Mouse (Mus musculus) neural tube, embryonic 12.5 days (tissue): ENCODE measurements around the gene Plcxd2. TPM values are rescaled to one million over a fixed set of nuclear protein-coding genes. Genes with fewer than 3 reads are reported as not detected.

Experiments
- ATAC-seq: fragments of 200-750 bp; cut with Nextera tagmentation; 2 replicates; pipeline ENCODE4 v1.8.0; 2017; ENCODE audit warnings: low read depth, mild to moderate bottlenecking, moderate TSS enrichment, moderate library complexity; ENCODE audit not compliant: low FRiP score
- H3K27ac ChIP-seq: fragments of 300-500 bp; sonication (generic); 2 replicates; pipeline ENCODE4 v1.5.1; 2016
- H3K27me3 ChIP-seq: fragments of 300-500 bp; sonication (generic); replicated peaks from 2 replicates; pipeline ENCODE4 v1.6.1; 2016; ENCODE audit warnings: mild to moderate bottlenecking
- H3K36me3 ChIP-seq: fragments of 300-500 bp; sonication (generic); 2 replicates; pipeline ENCODE4 v1.6.1; 2016; ENCODE audit warnings: mild to moderate bottlenecking
- H3K4me1 ChIP-seq: fragments of 300-500 bp; sonication (generic); 2 replicates; pipeline ENCODE4 v1.6.1; 2016
- H3K4me2 ChIP-seq: fragments of 300-500 bp; sonication (generic); replicated peaks from 2 replicates; pipeline ENCODE4 v1.6.1; 2016; ENCODE audit warnings: mild to moderate bottlenecking
- H3K4me3 ChIP-seq: fragments of 300-500 bp; sonication (generic); 2 replicates; pipeline ENCODE4 v1.5.1; 2016
- H3K9ac ChIP-seq: fragments of 300-500 bp; sonication (generic); 2 replicates; pipeline ENCODE4 v1.6.1; 2016; ENCODE audit warnings: mild to moderate bottlenecking
- H3K9me3 ChIP-seq: fragments of 300-500 bp; sonication (generic); 2 replicates; pipeline ENCODE4 v1.6.1; 2016; ENCODE audit warnings: mild to moderate bottlenecking
- WGBS: fragments of 180-500 bp; shearing (Covaris S2); methylation state at CpG from one replicate; pipeline ENCODE4 v1.1.7; 2016; 5-methylcytosine and 5-hydroxymethylcytosine counted together
- polyA plus RNA-seq: library from polyadenylated mRNA; unstranded; fragments of >200 nt; fragmentation: Nextera tagmentation; extraction: Ambion mirVana; gene quantifications from 2 replicates; pipeline ENCODE4 v1.2.1, GENCODE M21; 2016

The Plcxd2 gene
- polyA plus RNA-seq, 1 experiment from 2014 or later = 6.8 TPM

GRCm38 (mm10) chr16:46009717-46010116 lies 301 bp downstream of the Plcxd2 start:
- H3K27me3 ChIP-seq = no peaks in the 10 kb centered on the region
- under 1% methylated on average over 13 of the region's 13 CpGs for WGBS
- no peaks in the 10 kb centered on the region for H3K9me3 ChIP-seq
- no peaks in the 10 kb centered on the region for H3K36me3 ChIP-seq
- peak overlapping the region; percentile 51 for H3K9ac ChIP-seq
- H3K4me1 ChIP-seq = peaks cover 4% of the 10 kb centered on the region; the same call in 1 of the 2 replicates
- H3K4me3 ChIP-seq = peak overlapping the region; percentile 48
- H3K4me2 ChIP-seq = peak overlapping the region; percentile 76
- no peak overlapping the region for H3K27ac ChIP-seq
- ATAC-seq = peak; percentile 42

- Histone ChIP-seq H3K36me3 (no peaks in the 10 kb centered on the region), H3K4me1 (peaks cover 4% of the 10 kb centered on the region; the same call in 1 of the 2 replicates), H3K9ac (no peak overlapping the region), H3K4me2 (peak overlapping the region; percentile 76), H3K27ac (no peak overlapping the region), H3K4me3 (peak overlapping the region; percentile 20; the same call in 1 of the 2 replicates), H3K9me3 (no peaks in the 10 kb centered on the region), H3K27me3 (no peaks in the 10 kb centered on the region)
- no peak for ATAC-seq
- WGBS = 71% methylated on average over 3 of the region's 3 CpGs
Measured at GRCm38 (mm10) chr16:46008766-46009165, 1.3 kb downstream of the Plcxd2 start.

- H3K27ac ChIP-seq = no peak overlapping the region
- no peaks in the 10 kb centered on the region for H3K9me3 ChIP-seq
- WGBS = 77% methylated on average over 5 of the region's 5 CpGs
- no peak for ATAC-seq
- no peaks in the 10 kb centered on the region for H3K27me3 ChIP-seq
- no peak overlapping the region for H3K4me3 ChIP-seq
- no peaks in the 10 kb centered on the region for H3K36me3 ChIP-seq
- H3K4me2 ChIP-seq = peak overlapping the region; percentile 76
- peaks cover 4% of the 10 kb centered on the region; the same call in 1 of the 2 replicates for H3K4me1 ChIP-seq
- no peak overlapping the region for H3K9ac ChIP-seq
Measured at GRCm38 (mm10) chr16:46008036-46008605, 1.9 kb downstream of the Plcxd2 start.

GRCm38 (mm10) chr16:46006261-46006660 lies 3.8 kb downstream of the Plcxd2 start:
- H3K4me3 ChIP-seq = no peak overlapping the region
- H3K36me3 ChIP-seq = no peaks in the 10 kb centered on the region
- no peak overlapping the region for H3K27ac ChIP-seq
- ATAC-seq = no peak
- WGBS = 81% methylated on average over 10 of the region's 10 CpGs
- no peaks in the 10 kb centered on the region for H3K27me3 ChIP-seq
- no peak overlapping the region for H3K4me2 ChIP-seq
- no peak overlapping the region for H3K9ac ChIP-seq
- peaks cover 4% of the 10 kb centered on the region; the same call in 1 of the 2 replicates for H3K4me1 ChIP-seq
- no peaks in the 10 kb centered on the region for H3K9me3 ChIP-seq

- H3K27ac ChIP-seq = no peak overlapping the region
- 90% methylated on average over 10 of the region's 10 CpGs for WGBS
- H3K27me3 ChIP-seq = no peaks in the 10 kb centered on the region
- no peak overlapping the region for H3K9ac ChIP-seq
- H3K4me2 ChIP-seq = no peak overlapping the region
- H3K4me3 ChIP-seq = no peak overlapping the region
- H3K36me3 ChIP-seq = no peaks in the 10 kb centered on the region
- H3K9me3 ChIP-seq = no peaks in the 10 kb centered on the region
- ATAC-seq = no peak
- H3K4me1 ChIP-seq = no peaks in the 10 kb centered on the region
Measured at GRCm38 (mm10) chr16:46001550-46002166, 8.4 kb downstream of the Plcxd2 start.

- Histone ChIP-seq H3K27me3 (no peaks in the 10 kb centered on the region), H3K27ac (no peak overlapping the region), H3K36me3 (no peaks in the 10 kb centered on the region), H3K9me3 (no peaks in the 10 kb centered on the region), H3K4me2 (no peak overlapping the region), H3K4me3 (no peak overlapping the region), H3K4me1 (no peaks in the 10 kb centered on the region), H3K9ac (no peak overlapping the region)
- ATAC-seq = no peak
- 84% methylated on average over 3 of the region's 3 CpGs for WGBS
Measured at GRCm38 (mm10) chr16:46000976-46001375, 9.0 kb downstream of the Plcxd2 start.

- H3K36me3 ChIP-seq = no peaks in the 10 kb centered on the region
- no peaks in the 10 kb centered on the region for H3K9me3 ChIP-seq
- WGBS = 32% methylated on average over 10 of the region's 10 CpGs
- H3K4me1 ChIP-seq = no peaks in the 10 kb centered on the region
- no peaks in the 10 kb centered on the region for H3K27me3 ChIP-seq
- no peak overlapping the region for H3K9ac ChIP-seq
- no peak overlapping the region for H3K4me3 ChIP-seq
- no peak overlapping the region; the same call in 1 of the 2 replicates for H3K4me2 ChIP-seq
- peak; percentile 74 for ATAC-seq
- H3K27ac ChIP-seq = no peak overlapping the region
Measured at GRCm38 (mm10) chr16:45999374-46000191, 10.4 kb downstream of the Plcxd2 start.

GRCm38 (mm10) chr16:45998231-45998630 lies 11.8 kb downstream of the Plcxd2 start:
- Histone ChIP-seq H3K9me3 (no peaks in the 10 kb centered on the region), H3K4me2 (no peak overlapping the region), H3K4me1 (no peaks in the 10 kb centered on the region), H3K9ac (no peak overlapping the region), H3K27me3 (no peaks in the 10 kb centered on the region), H3K4me3 (no peak overlapping the region), H3K36me3 (no peaks in the 10 kb centered on the region), H3K27ac (no peak overlapping the region)
- no peak for ATAC-seq
- 80% methylated on average over 7 of the region's 7 CpGs for WGBS

GRCm38 (mm10) chr16:45990901-45991676 lies 18.9 kb downstream of the Plcxd2 start:
- no peak for ATAC-seq
- H3K36me3 ChIP-seq = no peaks in the 10 kb centered on the region
- H3K4me1 ChIP-seq = no peaks in the 10 kb centered on the region
- no peak overlapping the region for H3K4me2 ChIP-seq
- no peak overlapping the region for H3K4me3 ChIP-seq
- no peaks in the 10 kb centered on the region for H3K27me3 ChIP-seq
- no peak overlapping the region for H3K27ac ChIP-seq
- 49% methylated on average over 10 of the region's 10 CpGs for WGBS
- no peaks in the 10 kb centered on the region for H3K9me3 ChIP-seq
- no peak overlapping the region for H3K9ac ChIP-seq

GRCm38 (mm10) chr16:45986236-45986635 lies 23.8 kb downstream of the Plcxd2 start:
- H3K4me1 ChIP-seq = no peaks in the 10 kb centered on the region
- H3K27me3 ChIP-seq = no peaks in the 10 kb centered on the region
- no peak overlapping the region for H3K4me2 ChIP-seq
- no peak for ATAC-seq
- H3K9ac ChIP-seq = no peak overlapping the region
- 69% methylated on average over 1 of the region's 1 CpGs for WGBS
- no peak overlapping the region for H3K4me3 ChIP-seq
- no peaks in the 10 kb centered on the region for H3K9me3 ChIP-seq
- H3K27ac ChIP-seq = no peak overlapping the region
- no peaks in the 10 kb centered on the region for H3K36me3 ChIP-seq

- ATAC-seq = peak; percentile 63; the same call in 1 of the 2 replicates
- 79% methylated on average over 4 of the region's 4 CpGs for WGBS
- Histone ChIP-seq H3K36me3 (no peaks in the 10 kb centered on the region), H3K27ac (no peak overlapping the region), H3K9ac (no peak overlapping the region), H3K9me3 (no peaks in the 10 kb centered on the region), H3K27me3 (no peaks in the 10 kb centered on the region), H3K4me3 (no peak overlapping the region), H3K4me2 (no peak overlapping the region), H3K4me1 (no peaks in the 10 kb centered on the region)
Measured at GRCm38 (mm10) chr16:45984610-45985606, 25.1 kb downstream of the Plcxd2 start.
